Mouse (Mus musculus) liver, embryonic 14.5 days (tissue): ENCODE measurements at regions not wholly inside any gene's neighbourhood (a gene's known extent, or its start where the extent isn't known, plus 50 kb on each side); places are given as distances from the start of the nearest gene placed in this dataset.

Source experiments
- CTCF ChIP-seq: IDR thresholded peaks from 2 replicates; pipeline ENCODE4 v1.5.1; 2016; ENCODE audit warnings: antibody characterized with exemption, low read depth, control low read depth
- EP300 ChIP-seq: IDR thresholded peaks from 2 replicates; pipeline ENCODE4 v1.6.1; 2016; ENCODE audit warnings: antibody characterized with exemption, low read depth

GRCm38 (mm10) chr2:162720016-162720415 lies 59.1 kb upstream of the Ptprt start:
- TF ChIP-seq EP300 (no peak), CTCF (no peak)
